Mouse (Mus musculus): Measurements from ENCODE around the gene Vapa.
"Not testable (repeated sequence)": the region's sequence is repeated elsewhere in the genome, so short reads cannot be mapped to it uniquely, and the experiment has no call there.

Gene Vapa

DNA sequence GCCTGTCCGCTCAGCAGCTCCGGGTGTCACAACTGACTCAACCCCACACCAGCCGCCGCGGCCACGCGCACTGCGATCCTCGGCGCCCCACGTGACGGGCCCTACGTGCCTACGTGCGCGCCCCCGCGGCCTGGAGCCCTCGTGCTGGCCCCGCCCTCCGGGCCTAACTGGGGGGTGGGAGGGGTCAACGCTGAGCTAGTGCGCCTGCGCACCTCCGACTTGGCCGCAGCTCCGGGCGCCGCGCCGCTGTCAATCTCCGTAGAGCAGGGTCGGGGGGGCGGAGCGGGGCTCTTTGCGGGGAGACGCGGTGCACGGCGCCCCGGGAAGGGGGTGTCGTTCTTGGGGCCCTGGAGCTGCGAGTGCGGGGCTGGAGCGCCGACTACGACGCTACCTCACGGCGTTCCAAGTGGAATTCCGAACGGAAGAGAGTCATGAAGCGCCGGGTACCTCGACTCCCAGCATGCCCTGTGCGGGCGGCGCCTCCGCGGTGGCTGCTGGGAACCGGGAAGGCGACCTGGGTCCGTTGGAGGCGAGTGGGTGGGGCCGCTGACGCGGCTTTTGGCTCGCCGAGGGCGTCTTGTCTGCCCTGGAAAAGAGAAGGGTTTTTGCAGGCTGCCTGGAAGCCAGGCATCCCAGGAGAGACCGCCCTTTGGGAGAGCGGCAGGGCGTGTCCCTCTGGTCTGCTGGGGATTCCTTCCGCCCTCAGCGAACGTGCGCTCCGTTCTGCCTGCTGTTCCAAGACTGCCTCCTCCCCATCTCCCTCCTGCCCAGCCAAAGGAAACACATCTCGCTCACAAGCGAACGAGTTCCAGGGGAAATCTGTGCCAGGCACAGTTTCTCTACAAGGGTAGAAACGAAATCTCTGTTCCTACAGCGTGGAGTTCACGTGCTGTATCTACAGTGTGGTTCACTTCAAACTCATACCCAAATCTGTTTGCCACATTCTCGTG lies at the start of gene Vapa:
Vapa (minus strand) TSS at position 93 of the 950 bp plus-strand sequence.
- peak; percentile 98 for DNase-seq

GRCm38 (mm10) chr17:65662662-65663061 lies 49.3 kb upstream of the Vapa start:
- no peak for DNase-seq

- no peak for DNase-seq
Observed at GRCm38 (mm10) chr17:65658416-65658815, 45.1 kb upstream of the Vapa start.

GRCm38 (mm10) chr17:65657958-65658357 lies 44.6 kb upstream of the Vapa start:
- no peak for DNase-seq

DNA sequence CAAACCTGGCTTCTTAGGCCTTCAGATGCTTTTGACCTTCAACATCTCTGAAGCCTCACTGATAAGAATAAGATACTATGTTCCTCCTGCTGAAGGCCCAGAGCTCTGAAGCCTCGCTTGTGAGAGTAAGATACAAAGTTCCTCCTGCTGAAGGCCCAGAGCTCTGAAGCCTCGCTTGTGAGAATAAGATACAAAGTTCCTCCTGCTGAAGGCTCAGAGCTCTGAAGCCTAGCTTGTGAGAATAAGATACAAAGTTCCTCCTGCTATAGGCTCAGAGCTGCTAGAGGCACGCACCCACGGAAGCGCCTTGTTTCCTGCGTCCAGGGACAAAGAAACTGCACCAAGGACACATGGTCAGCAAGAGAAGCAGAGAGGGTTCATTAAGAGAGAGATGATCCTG lies 43.4 kb upstream of the Vapa start:
- no peak for DNase-seq

GRCm38 (mm10) chr17:65656076-65656475 lies 42.7 kb upstream of the Vapa start:
- DNase-seq, result no peak

- DNase-seq, result no peak
Observed at GRCm38 (mm10) chr17:65655608-65656007, 42.3 kb upstream of the Vapa start.

DNA sequence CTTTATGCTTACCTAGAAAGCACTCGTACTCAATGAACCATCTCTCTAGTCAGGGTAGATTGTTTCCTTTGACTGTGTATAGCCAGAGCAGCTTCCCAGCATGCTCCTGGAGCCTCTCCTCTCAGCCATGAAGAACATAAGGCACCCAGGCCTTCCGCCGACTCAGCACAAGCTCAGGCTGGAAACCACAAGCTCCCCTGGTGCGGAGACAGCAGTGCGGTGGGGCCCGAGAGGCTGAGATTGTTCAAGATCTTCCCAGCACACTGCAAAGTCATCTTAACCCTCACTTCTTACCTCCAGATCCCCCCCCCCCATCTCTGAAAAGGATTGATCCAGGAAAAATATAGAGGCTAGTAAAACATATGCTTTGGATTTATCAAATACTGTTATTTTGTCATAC lies 37.2 kb upstream of the Vapa start:
- no peak for DNase-seq

DNA sequence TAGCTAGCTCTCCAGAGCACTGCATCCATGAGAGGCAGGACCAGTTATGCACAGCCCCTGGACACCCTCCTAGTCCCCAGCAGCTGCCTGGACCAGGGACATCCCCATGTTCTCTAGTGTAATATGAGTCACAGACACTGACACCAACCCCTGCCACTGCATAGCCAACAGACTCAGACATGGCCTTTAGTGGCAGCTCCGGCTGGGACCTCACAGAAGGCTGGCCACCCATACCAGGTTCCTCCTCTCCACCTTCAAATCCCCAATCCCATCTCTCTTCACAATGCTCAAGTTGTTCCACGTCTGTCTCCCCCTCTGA lies 35.8 kb upstream of the Vapa start:
- no peak for DNase-seq

DNA sequence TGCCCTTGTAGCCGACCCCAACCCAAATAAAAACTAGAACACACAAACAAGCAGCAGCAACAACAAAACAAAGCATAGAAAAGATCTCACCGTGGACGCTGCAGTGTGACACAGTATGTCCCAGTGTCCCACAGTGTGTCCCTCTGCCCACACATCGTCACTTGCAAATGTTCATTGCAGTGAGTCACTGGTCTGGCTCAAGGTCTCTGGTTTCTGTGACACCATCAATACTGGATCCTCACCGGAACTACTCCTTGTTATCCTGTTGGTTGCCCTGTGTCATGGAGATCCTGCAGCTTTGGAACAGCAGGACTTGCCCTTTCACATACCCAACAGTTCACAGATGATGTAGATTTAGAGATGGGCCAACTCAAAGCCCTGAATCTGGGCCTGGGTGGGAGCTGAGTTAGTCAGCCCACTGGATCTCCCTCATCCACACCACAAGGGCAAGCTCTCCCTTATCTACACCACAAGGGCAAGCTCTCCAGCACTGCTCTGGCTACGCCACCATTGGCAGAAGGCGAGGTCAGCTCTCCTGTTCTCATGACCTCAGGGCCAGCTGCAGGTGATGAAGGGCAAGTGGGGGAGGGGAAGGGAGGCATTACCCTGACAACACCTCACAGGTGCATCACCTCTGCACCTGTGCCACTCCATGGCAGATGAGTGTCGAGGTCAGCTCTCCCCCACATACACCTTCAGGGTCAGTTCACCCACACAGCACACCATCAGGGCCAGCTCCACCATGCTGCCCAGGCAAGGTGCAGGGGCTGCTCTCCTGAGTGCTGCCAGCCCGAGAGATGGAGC lies 35.2 kb upstream of the Vapa start:
- DNase-seq, result no peak

DNA sequence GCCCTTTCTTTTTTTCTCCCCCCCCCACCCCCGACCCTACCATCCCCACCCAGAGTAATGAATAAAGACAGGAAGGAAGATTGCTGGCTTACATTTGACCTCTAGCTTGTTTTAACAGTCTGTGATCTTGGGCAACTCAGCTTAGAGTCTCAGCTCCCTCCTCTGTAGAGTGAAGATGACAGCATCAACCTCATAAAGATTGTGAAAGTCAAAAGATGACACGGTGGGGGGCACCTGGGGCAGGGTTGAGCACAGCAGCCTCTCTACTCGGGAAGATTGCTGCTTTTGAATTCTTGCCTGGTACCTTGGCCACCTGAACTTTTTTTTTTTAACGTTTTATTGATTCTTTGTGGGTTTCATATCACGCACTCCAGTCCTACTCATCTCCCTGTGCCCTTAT lies 34.6 kb upstream of the Vapa start:
- DNase-seq, result no peak

GRCm38 (mm10) chr17:65647226-65647625 lies 33.9 kb upstream of the Vapa start:
- no peak for DNase-seq

- no peak for DNase-seq
Observed at GRCm38 (mm10) chr17:65643579-65643978, 30.2 kb upstream of the Vapa start.

GRCm38 (mm10) chr17:65643051-65643521 lies 29.7 kb upstream of the Vapa start:
- DNase-seq, result no peak

- no peak for DNase-seq
Observed at GRCm38 (mm10) chr17:65642578-65642991, 29.2 kb upstream of the Vapa start.

DNA sequence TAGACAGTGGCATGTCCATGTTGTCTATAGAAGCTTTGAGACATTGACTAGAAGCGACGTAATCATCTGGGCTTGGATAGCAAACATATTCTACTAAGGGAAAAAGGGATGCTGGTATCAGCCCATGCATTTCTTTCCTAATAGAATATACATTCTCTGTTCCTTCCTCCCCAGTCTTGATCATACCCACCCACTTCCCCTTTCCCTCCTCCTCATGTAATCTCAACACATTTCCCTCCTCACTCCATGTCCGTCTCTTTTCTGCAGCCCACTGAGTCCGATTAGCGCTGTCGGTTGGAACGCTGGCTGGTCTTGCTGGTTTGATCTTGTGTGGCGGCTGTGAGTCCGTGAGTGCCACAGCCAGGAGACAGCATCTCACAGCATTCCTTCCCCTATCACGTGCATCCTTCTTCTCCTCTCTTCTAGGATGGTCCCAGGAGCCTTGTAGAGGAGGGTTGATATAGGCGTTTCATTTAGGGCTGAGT lies 28.4 kb upstream of the Vapa start, which contains the start of gene Txndc2:
Txndc2 (minus strand) TSS at position 435 of the 485 bp plus-strand sequence.
- no peak for DNase-seq

DNA sequence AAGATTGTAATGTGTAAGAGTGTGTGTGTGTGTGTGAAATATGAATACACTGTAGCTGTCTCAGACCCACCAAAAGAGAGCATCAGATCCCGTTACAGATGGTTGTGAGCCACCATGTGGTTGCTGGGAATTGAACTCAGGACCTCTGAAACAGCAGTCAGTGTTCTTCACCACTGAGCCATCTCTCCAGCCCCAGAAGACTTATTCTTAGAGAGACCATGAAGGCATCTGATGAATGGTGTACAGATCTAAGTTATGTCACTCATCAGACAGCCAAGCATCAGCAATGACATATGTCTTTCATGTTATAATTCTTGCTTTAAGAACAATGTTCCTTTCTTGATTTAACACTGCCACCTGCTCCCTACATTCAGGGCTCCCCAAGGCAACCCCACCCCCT lies 25.8 kb upstream of the Vapa start:
- DNase-seq, result no peak

GRCm38 (mm10) chr17:65635715-65636360 lies 22.5 kb upstream of the Vapa start:
- DNase-seq, result no peak

DNA sequence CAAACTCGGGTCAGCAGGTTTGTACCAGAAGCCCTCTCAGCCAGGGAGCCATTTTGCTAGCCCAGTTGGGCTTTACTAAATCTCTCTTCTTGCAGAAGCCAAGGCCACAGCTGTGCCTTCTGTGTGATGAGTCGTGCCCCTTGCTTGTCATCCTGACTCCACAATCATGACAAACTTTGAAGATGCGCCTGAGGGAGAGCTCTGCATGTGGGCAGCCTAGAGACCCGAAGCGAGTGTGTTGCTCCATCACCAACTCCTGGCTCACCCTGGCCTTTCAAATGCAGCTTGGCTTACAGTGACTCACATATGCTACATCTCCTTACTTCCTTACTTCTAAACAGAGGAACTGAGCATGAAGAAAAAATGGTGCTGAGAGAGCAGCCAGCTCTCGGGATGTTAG lies 16.6 kb upstream of the Vapa start:
- no peak for DNase-seq

- not testable (repeated sequence) for DNase-seq
Observed at GRCm38 (mm10) chr17:65628823-65629532, 15.6 kb upstream of the Vapa start.

DNA sequence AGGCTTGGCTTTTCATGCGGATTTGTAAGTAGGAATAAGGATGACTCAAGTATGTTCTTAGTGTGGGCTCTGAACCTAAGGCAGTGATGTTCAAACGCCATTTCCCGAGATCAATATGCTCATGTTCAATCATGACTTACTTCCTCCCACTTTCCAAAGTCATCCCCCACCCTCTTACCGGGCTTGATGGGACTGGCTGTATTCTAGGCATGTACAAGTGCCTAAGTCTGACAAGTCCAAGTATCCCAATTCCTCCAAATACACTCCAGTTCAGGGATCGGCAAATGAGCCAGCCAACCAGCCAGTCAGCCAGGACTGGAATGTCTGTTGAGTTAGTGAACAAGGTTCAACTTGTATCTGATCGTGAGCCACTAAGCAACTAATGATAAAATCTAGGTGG lies 12.9 kb upstream of the Vapa start:
- DNase-seq, result no peak

DNA sequence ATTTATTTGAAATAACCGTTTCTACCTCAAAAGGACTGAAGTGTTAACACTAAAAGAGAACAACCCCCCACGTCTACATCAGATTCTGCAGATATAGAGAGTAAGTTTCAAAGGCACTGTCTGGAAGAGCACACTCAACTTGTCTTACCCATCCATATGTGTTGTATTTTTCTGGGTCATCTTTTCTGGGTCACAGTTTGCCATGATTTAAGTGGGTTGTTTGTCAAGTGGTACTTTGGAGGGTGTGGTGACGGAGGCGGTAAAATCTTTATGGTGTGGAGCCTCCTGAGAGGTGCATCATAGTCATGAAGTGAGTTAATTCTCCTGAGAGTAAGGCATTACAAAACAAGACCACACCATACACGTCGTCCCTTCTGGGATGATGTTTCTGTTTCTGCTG lies 12.2 kb upstream of the Vapa start:
- DNase-seq, result no peak
